Mouse (Mus musculus) thymus, postnatal 36 days (tissue): ENCODE results near the gene Pgp.

Source experiments
- DNase-seq, 2 experiments: peaks; one replicate each; pipeline ENCODE4 v3.0.0; 2022; ENCODE audit warnings: mixed read lengths in 2 of 2

Pgp gene

DNA sequence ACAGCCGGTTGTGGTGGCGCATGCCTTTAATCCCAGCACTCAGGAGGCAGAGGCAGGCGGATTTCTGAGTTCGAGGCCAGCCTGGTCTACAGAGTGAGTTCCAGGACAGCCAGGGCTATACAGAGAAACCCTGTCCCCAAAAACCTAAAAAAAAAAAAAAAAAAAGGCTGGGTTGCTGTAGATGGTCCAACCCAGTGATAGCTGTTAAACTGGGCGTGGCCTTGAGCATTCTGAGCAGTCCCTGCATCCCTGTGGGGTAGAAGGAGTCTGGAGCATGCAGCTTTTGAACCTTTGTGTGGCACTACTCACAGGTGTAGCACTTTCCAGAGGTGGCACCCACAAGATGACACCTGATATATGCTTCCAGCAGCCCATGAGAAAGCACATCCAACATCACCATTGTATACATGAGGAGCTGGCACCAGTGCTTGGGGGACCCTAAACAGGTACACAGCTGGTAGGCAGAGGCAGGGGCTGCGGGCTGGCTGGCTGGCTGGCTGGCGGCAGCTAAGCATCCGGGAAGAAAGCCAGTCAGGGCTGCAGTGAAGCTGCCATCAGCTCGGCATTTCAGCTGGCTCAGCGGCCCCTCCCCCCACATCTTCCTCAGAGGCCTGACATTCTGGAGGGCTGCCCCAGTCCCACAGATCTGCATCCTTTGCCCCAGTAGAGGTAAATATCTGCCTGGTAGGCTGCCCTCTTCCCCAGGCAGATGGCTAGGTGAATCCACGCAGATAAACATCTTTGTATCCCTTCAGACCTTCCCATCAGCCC, 15.1 kb downstream of the Pgp start:
- DNase-seq: peak in 1 of 2 experiments; percentile 26

DNA sequence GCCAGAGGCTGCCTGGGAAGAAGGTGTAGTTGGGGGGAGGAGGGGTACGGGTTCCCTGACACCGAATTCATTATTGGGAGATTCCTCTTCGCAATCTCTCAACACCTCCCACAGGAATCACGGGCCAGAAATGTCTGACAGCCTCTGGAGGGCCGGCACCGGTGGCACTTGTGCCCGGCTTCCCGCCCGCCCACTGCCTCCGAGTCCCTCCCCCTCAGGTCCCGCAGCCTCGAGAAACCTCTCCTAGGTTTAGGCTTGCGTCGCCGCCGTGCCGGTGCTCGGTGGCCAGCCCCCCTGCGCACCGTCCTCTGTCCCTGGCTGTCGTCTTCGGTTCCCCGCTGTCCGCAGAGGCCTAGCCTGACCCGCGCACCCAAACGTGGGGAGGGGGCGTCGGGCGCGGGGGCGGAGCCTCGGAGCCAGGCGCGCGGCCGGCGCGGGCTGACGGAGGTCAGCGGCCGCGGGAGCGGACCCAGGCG, 18.0 kb downstream of the Pgp start, which contains the start of gene Caskin1:
TSS of gene Caskin1 (plus strand) at position 416 of the 476 bp plus-strand sequence.
- DNase-seq: no peak

DNA sequence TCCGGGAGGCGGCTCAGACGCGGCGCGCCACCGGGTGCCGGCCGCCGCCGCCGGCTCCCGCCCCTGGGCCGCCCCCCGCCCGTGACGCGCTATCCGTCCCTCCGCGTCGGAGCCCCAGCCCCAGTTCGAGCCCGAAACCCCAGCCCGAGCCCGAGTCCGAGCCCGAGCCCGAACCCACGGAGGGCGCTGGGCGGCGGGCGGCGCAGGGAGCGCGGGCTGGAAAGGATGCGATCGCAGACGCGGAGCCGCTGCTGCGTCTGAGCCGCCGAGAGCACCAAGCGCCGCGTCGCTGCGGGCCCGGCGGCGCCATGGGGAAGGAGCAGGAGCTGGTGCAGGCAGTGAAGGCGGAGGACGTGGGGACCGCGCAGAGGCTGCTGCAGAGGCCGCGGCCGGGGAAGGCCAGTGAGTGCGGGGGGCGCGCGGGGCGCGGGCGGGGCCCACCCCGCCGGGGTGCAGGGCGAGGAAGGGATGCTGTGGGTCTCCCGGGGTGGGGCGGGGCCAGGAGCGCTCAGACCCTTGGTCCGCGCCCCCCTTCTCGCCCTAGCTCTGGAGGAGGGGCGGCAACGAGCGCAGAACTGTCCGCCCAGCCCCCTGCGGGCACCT, 18.6 kb downstream of the Pgp start:
- peak in 1 of 2 experiments; percentile 16 for DNase-seq

DNA sequence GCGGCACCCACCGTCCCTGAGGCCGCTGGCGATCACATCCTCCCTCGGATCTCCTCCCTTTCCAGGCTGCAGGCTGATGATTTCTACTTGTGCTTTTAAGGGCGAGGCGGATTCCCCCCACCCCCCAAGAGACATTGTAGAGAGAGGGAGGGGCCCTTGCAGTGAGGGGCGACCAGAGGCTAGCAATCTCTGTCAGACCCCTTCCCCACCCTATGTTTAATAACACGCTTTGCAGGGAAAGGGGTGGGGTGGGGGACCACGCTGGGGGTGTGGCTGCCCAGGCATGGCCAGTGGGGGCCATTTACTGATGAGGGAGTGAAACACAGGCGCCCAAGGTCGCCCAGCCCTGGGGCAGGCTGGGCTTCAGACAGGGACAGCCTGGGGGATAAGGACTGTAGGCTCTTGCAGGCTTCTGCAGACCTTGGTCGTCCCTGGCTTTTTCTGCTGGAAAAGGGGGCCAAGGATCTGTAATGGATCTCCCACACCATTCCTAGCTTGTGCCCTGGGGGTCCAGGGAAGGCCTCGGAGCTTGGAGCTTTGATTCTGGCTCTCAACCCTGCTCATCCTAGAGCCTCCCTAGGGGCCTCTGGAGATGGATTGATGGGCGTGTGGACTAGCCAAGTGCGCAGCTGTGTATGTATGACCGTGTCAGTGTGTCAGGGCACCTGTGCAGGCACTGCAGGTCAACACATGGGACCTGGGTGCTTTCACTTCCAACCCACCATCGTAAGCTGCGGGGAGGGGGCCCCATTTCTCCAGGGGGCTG, 19.3 kb downstream of the Pgp start:
- DNase-seq: no peak

DNA sequence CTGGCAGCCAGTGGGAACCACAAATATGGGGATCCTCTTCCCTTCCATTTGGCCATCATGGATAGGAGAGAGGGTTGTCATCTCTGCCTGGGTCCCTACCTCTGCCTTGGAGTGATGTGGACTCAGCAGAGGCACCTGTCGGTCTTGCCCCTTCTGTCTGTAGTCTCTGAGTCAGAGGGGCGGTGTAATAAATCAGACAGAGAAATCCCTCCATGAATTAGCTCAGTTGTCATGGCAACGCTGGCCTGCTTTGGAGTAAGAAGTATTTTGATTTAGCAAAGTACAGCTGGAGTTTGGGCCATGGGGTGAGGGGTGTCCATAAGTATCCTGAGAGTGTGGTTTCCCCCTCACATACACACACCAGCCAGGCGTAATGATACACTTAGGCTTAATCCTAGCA, 20.2 kb downstream of the Pgp start:
- DNase-seq: no peak

DNA sequence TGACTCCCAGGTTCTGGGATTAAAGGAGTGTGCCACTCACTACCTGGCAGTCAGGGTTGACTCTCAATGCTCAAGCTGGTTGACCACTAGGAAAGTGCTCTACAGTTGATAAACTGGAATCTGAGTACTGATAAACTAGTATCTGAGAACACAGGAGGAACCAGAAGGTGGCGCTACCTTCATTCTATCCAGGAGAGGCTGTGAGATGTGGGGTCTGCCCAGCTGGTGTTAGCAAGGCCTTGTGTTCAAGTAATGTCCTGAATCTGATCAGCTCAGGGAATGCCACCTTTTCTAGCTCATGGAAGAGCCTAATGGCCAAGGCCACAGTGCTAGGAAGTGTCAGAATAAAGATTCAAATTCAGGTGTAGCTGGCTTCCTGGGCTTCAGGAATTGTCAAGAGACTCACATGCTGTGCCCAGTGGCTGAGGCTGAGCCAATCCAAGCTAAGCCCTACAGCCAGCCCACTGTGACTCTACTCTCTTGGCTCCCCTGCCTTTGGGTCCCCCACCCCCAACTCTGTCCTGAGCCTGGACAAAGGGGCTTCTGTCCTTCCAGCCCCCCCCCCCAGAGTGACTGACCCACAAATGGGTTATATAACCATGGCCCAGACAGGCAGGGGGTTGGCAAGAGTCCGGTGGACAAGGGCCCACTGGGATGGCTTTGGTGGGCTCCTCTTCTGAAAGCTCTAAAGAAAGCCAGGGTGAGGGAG, 24.6 kb downstream of the Pgp start:
- peak in 1 of 2 experiments; percentile 36 for DNase-seq

DNA sequence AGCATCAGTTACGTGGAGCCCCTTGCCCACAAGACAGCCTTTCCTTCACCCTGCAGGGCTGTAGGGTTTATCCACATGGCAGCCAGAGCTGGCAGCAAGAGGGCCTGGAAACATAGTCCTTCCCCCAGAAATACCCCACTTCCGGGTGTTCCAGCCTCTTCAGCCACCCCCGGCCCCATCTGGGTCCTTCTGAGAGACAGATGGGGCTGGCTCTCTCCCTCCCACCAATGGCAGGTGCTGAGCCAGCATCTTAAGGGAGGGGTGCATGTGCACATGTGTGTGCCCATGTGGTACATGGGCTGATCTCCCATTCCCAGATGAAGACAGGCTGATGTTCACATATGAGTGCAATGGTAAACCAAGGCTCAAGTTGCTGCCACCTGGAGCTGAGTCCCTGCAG, 25.3 kb downstream of the Pgp start:
- no peak for DNase-seq

DNA sequence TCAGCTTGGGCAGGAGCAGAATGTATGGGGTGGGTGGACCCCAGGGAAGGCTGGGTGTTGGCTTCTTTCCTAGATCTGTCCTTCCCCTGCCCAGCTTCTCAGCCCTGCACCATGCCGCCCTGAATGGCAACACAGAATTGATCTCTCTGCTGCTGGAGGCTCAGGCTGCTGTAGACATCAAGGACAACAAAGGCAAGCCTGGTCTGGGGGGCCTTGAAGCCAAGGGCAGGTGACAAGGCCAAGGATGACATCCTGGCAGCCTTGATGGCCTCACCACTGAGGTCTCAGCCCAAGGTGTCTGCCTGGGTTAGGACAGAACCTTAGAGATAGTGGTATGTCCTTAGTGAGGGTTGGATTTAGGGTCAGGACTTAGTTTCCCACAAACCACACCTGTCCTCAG, 25.8 kb downstream of the Pgp start:
- DNase-seq: no peak

DNA sequence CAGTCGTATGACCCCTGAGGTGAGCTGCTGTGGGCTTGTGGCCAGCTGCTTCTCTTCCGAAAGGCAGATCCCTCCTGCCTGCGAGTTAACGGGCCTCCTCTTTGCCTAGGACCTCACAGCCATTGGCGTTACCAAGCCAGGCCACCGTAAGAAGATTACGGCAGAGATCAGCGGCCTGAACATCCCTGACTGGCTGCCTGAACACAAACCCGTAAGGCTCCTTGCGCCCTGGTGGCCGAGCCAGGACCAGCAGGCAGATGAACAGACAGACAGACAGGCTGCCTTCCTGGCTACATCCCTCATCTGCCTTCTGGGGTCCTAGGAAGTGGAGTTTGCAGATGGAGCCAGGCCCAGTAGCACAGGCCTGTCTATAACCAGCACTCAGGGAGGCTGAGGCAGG, 32.0 kb downstream of the Pgp start:
- no peak for DNase-seq

DNA sequence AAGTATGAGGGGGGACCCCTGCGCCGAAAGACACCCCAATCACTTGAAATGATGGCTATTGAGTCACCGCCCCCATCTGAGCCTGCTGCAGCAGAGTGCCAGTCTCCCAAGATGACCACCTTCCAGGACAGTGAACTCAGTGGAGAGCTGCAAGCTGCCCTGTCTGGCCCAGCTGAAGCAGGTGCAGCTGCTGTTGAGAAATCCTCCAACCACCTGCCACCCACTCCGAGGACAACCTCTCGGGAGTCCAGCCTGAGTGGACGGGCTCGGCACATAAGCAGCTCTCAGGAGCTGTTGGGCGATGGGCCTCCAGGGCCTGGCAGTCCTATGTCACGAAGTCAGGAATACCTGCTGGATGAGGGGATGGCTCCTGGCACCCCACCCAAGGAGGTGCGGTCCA, 33.9 kb downstream of the Pgp start:
- no peak for DNase-seq

DNA sequence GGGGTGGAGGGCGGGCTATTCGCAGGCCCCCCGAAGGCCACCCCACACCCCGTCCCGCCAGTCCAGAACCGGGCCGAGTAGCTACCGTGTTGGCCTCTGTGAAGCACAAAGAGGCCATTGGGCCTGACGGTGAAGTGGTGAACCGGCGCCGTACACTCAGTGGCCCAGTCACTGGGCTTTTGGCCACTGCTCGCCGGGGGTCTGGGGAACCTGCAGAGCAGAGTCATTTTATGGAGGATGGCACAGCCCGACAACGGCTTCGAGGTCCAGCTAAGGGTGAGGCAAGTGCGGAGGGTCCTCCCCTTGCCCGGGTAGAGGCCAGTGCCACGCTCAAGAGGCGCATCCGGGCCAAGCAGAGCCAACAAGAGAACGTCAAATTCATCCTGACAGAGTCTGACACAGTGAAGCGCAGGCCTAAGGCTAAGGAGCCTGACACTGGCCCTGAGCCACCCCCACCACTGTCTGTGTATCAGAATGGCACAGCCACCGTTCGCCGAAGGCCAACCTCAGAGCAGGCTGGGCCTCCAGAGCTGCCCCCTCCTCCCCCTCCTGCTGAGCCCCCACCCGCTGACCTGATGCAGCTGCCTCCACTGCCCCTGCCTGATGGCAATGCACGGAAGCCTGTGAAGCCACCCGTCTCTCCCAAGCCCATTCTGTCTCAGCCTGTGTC, 35.2 kb downstream of the Pgp start:
- no peak for DNase-seq

DNA sequence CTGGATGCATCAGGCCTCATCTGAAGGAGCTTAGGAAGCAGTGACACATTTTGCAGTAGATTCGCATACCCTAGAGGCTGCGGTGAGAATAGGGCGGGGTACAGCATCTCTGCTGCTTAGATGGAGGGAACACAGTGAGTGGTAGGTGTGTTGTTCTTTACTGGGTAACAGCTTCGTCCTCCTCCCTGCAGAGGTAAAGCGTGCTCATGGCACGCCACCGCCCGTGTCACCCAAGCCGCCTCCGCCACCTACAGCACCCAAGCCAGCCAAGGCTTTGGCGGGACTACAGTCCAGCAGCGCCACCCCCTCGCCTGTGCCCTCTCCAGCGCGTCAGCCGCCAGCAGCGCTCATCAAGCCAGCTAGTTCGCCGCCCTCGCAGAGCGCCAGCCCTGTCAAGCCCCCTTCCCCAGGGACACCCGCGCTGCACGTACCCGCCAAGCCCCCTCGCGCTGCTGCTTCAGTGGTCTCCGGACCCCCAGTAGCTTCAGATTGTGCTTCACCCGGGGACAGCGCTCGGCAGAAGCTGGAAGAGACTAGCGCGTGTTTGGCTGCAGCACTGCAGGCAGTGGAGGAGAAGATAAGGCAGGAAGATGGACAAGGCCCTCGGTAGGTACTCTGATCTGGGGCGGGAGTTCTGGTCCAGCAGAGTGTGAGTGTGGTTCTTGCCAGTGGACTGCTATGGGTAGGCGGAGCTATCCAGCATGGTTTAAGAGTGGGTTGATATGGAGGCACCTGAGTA, 36.3 kb downstream of the Pgp start:
- DNase-seq: no peak

DNA sequence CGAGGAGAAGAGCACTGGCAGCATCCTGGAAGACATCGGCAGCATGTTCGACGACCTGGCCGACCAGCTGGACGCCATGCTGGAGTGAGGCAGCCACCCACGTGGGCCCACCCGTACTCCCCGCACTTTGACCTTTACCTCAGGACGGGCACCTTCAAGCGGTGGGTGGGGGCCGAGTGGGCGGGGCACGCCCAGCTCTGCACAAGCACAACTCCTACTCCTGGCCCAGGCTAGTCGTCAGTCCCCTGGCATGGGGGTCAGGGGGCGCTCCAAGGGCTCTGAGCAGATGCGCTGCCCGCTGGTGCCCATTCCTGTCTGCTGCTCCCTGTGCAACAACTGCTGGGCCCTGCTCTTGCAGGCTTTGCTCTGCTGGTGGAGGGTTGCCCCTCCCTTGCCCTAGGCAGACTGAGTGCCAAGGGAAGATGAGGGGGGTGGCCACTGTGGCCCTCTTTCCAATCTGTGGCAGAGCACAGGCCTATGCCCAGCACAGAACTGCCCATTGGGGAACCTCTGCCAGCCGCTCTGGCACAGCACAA, 37.0 kb downstream of the Pgp start:
- DNase-seq: no peak

DNA sequence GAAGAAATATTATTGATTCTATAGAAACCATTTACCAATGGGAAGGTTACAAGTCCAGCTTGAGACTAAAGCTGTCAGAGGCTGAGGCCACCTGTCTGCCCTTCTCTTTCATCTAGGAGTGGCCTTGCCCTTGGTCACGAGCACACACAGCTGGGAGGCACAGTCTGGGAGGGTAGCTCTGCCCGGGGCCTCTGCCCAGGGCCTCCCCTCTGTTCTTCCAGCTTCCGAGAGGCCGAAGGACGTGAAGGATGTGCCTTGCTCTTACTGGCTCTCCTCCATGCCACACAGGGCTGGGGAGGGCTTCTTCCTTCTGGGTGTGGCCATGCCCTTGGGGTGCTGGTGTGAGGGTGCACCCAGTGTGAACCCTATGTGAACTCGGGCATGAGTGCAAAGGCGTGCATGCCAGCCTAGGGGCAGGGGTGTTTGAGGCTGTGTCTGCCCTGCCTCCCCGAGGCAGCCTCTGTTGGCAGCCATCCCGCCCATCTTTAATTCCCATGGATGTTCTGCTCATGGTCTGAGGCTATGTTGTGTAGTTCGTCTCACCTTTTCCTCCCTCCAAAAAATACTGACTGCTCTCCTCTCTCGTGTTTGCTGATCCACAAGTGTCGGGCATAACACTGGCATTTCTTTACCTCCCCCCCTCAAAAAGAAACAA, 37.7 kb downstream of the Pgp start:
- DNase-seq: no peak

DNA sequence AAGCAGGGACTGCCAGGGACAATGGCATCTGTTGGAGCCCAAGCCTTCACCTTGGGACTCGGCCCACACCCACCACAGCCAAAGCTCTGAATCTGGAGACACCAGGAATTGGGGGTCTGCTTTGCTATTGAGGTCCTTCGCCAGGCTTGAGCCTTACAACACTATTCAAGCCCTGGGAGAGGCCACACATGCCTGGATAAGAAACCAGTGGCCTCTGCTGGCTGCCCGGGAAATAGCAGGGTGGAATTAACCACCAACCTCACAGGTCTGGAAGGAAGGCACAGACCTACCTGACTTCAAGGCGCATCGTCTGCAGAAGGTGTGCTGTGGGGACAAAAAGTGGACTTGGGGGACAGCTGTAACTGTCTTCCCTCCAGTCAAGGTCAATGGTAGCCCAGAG, 43.4 kb downstream of the Pgp start:
- DNase-seq: peak in 1 of 2 experiments; percentile 24

DNA sequence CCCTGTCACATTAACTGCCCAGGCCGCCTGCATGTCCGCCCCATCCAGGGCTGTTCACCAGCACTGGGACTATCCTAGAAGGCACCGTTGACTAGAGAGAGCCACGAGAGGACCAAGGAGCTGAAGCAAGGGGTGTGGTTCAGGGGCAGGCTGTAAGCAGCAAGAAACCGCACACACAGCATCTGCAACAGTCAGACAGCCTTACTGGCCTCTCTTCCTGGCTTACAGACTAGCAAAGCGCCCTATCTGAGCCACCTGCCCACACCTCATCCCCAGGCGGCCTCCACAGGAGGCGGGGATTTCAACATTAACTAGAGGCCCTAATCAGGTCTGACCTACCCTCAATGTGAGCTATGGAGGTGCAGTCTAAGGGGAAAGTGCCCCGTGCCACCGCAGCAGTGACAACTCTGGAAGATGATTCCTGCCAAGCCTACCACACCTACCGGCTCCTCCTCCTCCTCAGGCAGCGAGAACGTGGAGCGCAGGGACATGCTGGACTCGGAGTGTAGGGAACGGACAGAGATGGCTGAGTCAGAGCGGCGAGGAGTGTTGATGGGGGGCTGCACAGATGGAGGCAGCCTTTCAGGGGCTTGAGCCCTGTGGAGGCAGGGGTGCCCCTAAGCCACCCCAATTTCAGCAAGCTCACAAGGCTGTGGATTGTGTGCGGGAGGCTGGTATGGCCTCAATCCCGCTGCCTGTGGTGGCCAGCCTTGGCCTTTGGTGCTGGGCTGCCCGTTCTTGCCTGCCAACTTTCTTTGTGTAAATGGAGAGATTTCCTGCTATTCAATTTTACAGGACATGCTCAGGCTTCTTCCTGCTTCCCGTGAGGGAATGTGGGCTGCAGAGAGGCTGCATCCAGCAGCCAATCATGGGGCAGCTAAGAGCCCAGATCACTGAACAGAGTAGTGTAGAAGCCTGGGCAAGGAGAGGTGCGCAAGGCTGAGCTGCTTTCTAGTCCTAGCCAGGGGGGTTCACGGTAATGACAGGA, 44.4 kb downstream of the Pgp start:
- DNase-seq: no peak

DNA sequence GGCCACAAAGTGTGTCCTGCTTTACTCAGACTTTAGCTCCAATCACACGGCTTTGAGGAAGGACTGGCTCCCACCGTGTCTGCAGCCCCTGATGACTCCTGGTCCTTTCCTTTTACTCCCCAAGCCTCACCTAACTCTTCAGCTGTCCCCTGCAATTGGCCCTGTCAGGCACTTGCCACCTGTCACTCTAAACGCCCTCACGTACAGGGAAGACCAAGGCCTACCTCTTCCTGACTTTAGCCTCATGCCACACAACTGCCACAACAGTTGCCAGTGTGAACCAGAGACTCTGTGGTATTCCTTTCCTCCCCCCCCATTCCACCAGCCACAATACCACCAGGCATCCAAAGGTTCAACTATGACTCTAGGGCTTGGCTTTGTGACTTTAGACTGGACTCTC, 50.3 kb downstream of the Pgp start:
- DNase-seq: no peak
